Mouse (Mus musculus): ENCODE data around the gene Prc1.

DNA sequence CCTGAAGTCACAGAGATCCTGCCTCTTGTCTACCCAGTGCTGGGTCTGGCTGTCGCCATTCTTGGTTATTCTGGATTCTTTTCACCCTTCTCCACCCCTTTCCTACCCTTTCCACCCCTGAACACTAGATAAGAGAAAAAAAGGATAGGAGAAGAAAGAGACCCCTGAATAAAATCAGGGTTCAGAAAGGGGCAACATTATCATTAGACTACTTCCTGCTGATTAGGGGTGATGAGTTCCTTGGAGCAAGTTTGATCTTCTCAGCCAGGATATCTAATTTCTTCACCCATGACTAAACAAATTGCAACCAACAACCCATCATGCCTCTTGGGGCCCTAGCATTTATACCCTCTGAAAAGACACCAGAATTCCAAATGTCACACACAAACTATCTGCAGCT is 26.5 kb upstream of the Prc1 start:
- TF ChIP-seq ZNF384 (IDR thresholded peaks at IDR 0.05; ENCODE audit: low read depth, low read length) (no peak), HCFC1 (IDR thresholded peaks at IDR 0.05; ENCODE audit: borderline replicate concordance, insufficient read depth, low read length) (no peak), MAFK (IDR thresholded peaks at IDR 0.05; ENCODE audit: insufficient read depth, low read depth, low read length) (no peak), CHD2 (IDR thresholded peaks at IDR 0.05; ENCODE audit: low read depth, low read length) (no peak), ZC3H11A (IDR thresholded peaks at IDR 0.05; ENCODE audit: borderline replicate concordance, low read depth, low read length) (no peak)
